Mouse (Mus musculus) spleen, postnatal 36 days (tissue): ENCODE data around the gene Erich6.
"Not testable (repeated sequence)": the region's sequence is repeated elsewhere in the genome, so short reads cannot be mapped to it uniquely, and the experiment has no call there.

Experiments
- DNase-seq, 2 experiments: peaks; one replicate each; pipeline ENCODE4 v3.0.0; 2022; ENCODE audit warnings: low spot score in 2 of 2, mixed read lengths in 1 of 2

The Erich6 gene

DNA sequence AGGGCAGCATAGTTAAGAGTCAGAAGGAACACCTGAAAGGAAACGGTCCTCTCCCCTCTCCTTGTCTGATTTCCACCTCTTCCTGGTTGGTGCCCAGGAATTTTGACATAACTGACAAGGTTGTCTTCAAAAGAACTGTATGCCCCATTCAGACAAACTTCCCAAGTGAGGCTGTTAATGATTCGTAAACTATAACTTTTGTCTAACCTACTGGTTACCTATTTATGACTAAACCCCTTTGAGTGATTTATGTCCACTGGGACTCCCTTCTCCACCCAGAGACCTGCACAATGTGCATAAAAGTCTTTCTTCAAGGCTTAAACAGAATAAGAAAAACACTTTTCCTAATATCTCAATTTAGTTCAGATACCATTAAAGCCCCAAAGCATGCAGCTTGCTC lies 10.2 kb upstream of the Erich6 start:
- DNase-seq = no peak

DNA sequence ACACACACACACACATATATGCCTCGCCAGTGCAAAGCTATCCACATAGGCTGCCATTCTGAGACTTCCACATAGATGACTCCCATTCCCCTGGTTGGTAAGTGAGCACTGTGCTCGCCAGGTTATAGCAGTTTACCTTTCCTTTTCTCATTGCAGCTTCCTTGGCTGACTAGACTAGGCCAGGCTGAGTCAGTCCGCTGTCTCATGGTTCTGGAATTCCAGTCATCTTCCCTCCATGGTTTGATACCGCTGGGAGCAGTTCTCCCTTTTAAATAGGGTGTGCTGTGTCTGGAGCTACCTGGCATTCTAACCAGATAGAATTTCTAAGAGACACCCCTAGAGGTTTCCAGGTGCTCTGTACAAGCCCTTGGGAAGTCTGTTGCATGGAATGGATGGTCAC lies 9.2 kb upstream of the Erich6 start:
- DNase-seq = no peak

DNA sequence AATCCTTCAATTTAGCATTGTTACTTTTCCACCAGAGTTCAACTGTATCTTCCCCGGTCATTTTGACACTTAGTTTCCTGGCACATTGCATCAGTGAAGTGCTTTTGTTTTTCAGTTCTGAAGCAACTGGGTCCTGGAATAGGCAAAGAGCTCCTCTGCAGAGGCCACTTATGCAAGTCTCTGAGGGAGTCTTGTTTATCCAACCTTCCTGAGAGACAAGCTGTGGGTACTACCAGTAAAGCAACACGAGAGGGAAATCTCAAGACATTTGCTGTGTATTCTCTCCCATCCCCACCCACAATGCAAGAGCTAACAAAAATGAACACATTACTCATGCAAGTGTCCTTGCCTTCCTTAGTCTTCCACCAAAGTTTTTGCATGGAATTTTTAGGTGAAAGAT lies 5.3 kb downstream of the Erich6 start:
- DNase-seq = no peak

DNA sequence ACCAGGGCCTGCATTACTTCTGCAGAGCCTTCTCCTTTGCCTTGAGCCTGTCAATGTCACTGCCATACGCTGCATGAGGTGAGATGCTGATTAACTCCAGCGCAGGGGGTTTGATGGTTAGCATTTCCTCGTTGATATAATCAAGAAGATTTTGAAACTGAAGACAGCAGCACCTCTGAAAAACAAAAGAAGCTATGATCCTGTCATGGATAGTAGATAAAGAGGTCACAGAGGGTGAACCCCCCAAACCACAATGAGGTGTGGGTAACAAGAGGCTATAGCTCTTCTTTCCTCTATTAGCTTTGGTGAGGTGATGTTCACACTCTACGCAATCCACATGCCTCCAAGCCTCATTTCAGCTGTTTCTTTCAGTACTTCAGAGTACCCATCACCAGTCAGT lies 12.0 kb downstream of the Erich6 start:
- DNase-seq = no peak

DNA sequence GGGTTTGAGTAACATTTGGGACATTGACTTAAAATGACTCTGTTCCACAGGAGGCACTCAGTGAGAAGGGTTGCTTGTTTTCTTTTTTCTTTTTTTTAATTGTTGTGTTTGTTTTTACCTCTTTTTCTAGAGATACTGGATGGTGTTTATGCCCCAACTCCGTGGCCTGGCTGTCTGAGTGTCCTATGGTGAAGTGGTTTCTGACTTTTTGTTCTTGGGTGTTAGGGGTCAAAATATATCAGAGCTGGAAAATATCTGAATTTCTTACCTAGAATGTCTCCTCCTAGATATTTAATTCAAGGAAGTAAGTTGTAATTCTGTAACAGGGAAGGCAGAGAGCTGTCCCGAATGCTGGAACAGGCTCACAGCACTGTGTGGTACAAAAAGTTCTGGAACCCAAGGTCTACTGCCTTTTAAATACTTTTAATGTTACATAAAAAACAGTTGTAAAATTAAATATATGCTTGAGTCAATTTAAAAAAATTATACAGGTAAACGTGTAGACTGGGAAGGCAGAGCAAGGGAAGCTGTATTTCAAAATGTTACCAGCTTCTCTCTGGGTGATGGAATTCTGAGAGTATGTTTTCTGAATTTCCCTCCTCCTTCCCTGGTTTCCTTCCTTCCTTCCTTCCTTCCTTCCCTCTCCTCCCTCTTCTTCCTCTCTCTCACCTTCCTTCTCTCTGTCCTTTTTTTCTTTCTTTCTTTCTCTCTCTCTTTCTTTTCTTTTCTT lies 14.2 kb downstream of the Erich6 start:
- no peak for DNase-seq

DNA sequence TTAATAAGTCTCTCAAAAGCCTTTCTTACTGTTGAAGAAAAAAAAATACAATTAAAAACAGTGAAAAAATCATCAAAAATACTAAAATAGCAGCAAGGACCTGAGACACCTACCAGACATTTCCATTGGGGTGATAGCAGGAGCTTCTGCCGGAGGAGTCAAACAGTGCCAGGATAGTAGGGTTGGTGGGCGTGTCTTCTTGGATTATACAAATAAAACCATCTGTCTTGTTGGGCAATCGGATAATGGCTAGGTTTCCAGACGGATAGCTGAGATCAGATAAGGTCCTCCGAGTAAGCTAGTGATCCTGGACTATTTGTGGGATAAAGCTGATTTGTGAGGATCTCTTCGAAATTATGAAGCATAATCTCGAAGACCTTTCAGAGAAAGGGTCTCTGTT lies 15.9 kb downstream of the Erich6 start:
- DNase-seq = no peak

DNA sequence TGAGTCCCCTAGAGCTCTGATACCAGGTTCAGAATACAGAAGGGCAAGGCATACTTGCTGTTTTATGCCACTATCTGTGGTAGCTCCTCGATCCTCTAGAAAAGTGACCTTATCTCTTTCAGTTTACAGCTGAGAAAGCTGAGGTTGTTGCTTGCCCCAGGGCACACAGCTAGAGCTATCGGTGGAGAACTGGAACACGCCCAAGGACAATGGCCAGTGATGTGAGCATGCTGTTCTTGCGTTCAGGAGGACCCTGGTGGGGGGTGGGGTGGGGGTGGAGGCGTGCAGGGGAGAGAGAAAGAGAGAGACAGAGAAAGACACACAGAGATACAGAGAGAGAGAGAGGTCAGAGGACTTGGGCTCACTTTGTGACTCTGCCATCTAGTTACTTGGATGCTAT lies 27.0 kb downstream of the Erich6 start:
- no peak for DNase-seq

DNA sequence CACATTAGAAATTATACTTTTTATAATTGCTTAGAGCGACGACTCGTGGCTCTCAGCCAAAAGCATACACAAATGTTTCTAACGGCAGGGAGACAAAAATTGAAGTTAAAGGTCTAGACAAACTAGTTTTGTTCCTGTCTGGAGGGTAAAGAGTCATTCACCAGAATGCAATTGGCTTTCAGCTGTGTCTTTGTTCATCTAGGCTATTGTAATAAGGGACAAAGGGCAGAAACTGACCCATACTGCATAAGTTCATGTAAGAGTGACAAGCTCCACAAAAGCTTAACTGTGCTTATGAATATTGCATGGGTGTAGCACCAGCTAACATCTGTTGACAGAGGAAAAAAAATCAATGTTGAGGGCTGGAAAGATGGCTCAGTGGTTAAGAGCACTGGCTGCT lies 28.5 kb downstream of the Erich6 start:
- no peak for DNase-seq

DNA sequence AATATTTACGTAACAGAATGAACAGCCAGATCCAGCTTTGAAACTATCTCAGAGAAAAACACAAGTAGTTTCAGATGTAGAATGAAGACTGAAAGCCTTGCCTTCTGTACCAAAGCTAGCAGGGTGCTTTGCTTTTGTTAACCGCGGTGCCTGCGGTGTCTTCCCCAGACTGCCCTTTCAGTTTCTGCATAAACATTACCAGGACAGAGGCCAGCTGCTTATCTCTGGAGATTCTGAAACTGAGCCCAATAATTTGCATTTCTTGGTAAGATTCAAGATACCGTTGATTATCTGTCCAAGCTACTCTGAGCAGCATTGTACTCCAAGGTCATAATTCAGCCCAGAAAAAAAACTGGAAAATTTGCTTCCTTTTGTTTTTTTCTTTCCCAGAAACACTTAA lies 43.4 kb downstream of the Erich6 start:
- peak; percentile 6 to 12 for DNase-seq

DNA sequence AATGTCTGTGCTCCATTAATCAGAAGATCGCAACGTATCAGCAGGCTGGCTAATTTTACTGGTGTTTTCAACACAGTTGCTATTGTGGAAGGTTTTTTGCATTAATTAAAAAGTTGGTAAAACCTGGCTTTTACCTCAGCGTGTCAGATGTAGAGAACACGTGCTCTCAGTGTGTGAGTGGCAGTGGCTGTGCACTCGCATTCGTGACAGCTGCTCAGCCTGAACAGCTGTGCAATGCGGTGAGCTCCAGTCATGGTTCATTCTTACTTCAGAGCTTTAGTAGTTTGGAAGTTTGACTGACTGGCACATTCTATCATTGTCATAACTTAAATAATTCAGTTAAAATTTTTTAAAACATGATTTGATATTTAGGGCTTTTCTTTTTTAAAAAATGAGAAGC lies 44.3 kb downstream of the Erich6 start:
- not testable (repeated sequence) for DNase-seq

DNA sequence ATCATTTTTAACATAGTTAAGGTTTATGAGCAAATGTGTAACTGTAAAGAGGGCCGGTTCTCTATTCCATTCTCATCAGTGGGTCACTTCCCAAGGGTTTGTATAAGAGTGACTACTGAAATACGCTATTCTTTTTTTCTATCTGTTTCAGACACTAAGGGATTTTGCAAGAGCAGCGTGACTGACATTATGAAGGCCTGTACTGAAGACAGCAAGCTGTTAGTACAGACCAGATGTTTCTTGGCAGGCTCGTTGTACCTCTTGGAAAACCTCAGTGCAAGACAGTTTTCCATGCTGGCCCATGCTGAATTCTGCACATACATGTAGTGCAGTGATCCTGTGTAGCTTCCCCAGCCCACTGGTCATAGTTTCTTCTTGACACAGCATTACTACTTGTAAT lies 46.5 kb downstream of the Erich6 start:
- DNase-seq = not testable (repeated sequence)

DNA sequence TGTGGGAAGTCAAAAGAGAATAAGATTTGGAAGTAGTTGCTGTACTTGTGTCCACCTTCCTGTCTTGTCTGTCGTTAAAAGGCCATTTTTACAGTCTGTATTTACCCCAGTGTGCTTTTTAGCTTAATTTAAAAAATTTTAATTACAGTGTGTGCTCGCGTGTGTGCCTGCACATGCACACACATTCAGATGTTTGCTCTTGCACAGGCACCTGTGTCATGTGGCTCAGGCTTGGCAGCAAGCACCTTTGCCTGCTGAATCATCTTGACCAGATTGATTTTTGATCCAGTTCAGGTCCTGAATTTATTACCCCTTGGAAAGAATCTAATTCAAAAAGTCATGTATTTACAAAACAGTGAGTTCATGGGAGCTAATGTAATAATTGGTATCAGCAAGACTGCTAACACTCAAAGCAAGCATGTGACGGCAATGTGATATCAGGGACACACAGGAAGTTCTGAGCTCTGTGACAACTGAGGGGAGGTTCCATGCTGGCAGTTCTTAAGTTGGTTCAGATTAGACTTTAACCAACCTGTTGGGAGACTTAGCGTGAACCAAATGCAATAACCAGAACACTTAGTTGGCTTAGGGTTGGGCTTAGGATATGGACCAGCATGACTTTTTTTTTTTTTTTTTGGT lies 54.1 kb downstream of the Erich6 start:
- DNase-seq = peak; percentile 26

DNA sequence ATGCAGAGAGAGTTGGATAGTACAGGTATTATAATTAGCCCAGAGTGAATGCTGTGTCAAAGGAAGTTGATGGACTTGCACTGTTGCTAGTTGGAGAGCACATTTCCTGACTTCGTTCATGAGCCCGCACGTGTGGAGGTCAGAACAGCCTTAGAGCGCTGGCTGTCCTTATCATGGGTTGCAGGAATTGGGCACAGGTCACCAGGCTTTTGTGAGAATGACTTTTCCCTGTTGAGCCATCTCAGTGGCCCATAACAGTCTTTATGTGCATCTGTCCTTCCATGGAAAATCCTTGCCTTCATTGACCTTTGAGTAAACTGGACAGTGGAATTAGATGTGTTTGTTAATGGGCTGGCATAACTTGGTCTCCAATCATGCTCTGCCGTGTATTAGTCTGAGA lies 54.7 kb downstream of the Erich6 start:
- DNase-seq = peak in 1 of 2 experiments; percentile 15

DNA sequence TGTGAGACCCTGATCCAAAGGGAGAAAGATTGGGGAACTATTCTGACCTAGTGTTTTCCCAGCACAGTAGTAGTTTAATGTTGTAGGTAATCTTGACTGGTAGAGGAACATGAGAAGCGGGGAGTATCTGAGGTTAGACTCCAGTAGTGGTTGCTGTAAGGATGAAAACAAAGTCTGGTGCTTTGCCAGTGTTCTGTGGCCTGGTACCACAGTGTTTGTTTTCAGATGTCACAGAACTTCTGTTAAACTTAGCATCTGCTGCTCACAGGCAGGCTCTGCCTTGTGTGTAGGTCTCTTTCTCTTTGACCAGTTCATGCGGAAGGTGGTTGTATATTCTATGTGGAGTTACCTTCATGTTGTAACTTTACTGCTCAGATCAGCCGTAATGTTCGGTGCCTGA lies 55.5 kb downstream of the Erich6 start:
- DNase-seq = peak in 1 of 2 experiments; percentile 6

DNA sequence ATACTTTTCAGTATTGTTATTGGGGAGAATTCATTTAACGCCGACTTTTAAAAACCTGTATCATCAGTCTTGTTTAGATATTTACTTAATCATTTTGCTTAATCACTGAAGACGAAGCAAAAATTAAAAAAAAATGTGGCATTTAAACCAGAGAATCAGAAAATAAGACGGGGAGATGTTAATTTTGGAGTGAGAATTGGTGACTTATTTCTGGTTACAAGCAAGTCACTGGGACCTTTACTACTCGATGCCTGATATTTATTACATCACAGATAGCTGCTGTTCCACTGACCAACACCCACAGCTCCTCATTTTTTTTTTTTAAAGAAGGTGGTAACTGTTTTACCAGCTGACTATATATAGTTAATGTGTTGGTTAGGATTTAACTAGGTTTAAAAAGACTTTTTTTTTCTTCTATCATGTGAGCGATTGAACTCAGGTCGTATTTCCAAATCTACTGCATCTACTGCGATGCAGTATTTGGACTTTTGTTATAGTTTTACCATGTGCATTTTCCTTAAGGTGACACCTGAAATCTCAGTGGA lies 59.4 kb downstream of the Erich6 start:
- DNase-seq = no peak

DNA sequence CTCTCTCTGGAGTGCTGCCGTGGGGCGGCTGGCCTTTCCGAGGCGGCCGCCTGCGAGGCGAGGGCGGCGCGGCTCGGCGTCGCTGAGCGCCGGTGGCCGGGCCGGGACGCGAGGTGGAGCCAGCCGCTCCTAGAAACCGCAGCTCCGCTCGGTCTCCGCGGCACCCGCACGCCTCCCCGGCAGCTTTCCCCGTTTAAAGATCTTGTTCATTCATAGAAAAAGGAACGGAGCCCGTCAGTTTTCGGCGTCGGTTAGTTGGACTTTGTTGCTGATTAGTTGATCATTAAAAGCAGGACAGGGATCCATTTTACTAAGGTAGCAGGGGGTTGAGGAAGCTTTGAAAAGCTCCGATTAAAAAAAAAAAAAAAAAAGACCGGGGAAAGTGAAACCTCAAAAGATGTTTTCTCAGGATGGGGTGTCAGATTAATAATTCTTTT lies 59.9 kb downstream of the Erich6 start:
- peak; percentile 41 to 44 for DNase-seq

DNA sequence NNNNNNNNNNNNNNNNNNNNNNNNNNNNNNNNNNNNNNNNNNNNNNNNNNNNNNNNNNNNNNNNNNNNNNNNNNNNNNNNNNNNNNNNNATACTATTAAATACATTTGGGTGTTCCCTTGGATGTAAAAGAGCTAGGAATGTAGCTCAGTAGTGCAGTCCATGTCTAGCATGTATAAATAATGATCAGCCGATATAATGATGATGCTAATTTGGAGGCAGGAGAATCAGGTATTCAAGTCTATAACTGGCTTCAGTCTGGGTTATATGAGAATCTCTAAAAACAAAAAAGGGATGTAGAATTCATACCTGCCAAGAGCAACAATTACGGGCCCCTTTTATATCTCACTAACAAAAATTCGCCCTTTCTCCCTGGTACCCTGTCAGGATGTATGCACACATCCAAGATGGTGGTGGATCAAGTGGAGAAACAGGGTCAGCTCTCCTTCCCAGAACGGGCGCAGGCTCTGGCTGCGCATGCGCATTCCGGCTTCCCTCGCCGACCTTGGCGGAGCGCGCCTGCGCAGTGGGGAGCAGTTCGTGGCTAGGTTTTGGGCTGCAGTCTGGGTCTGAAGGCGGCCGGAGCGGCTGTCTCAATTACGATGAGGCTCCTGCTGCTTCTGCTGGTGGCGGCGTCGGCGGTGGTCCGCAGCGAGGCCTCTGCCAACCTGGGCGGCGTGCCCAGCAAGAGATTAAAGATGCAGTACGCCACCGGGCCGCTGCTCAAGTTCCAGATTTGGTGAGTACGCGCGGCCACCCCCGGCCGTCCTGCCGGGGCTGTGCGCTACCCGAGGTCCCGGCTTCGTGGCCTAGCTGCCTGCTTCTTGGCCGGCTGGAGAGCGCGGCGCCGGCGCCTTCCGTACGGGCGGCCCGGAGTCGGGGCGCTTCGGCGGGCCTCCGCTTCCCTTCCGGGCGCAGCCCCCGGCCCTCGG lies 60.6 kb downstream of the Erich6 start, which contains the start of gene Selenot:
Gene Selenot (plus strand): TSS at position 500 of the 930 bp plus-strand sequence.
- peak; percentile 94 for DNase-seq

DNA sequence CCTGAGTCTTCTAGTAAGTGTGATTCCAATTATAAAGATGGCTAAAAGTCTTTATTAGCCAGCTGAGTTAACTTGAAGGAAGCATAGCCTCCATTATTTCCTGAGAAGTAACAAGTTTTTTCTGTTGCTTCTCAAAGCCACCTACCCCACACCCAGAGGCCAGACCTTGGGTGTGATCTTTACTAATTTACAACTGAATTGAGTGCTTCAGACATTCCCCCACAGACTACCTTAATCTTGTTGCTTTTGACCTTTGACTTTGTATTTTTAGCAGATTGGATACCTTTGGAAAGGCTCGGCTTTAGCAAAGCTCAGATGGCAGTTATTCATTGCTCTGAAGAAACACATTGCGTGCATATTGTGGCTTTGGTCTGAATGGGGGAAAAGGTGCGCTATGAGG lies 66.2 kb downstream of the Erich6 start:
- no peak for DNase-seq
